Mouse (Mus musculus): ENCODE results near the gene Asap3.

GRCm38 (mm10) chr4:136195629-136196028, 10.5 kb upstream of the Asap3 start:
- TF ChIP-seq POLR2A (IDR thresholded peaks at IDR 0.05; ENCODE audit: extremely low read depth, insufficient read depth, low read length) (no peak), CTCF (IDR thresholded peaks at IDR 0.05; ENCODE audit: low read depth, low read length) (no peak)

All from liver, adult 2 months (tissue).